Mouse (Mus musculus) activated CD4-positive, CD25-positive, alpha-beta regulatory T cell (primary cell): ENCODE results near the gene Sept7. TPM values are rescaled to one million over a fixed set of nuclear protein-coding genes. Genes with fewer than 3 reads are reported as not detected.

Source experiments
- polyA plus RNA-seq, 2 experiments: library from polyadenylated mRNA; unstranded; fragments of 100-300 nt; shearing (Covaris generic); gene quantifications; one replicate each; pipeline ENCODE4 v1.2.1; 2017

Gene Sept7
- 100 to 1,000 TPM; 304 to 398 TPM for polyA plus RNA-seq

DNA sequence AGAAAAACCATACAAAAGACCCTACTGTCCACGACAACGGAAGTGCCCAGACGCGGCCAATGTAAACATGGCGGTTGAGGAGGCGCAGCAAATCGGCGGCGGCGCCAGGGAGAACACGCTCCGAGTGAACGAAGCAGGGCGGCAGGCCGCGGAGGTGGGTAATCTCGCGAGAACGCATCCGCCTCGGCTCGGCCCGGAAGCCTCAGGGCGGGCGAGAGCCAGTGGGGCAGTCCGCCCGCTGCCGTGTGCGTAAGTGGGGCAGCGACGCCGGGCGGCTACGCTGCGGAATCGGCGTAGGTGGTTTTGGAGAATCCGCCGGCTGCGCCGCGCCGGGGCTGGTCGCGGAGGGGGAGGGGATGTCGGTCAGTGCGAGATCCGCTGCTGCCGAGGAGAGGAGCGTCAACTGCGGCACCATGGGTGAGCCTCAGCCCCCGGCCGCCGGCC, at the start of gene Sept7:
Gene Sept7 (plus strand): TSS at position 157 of the 444 bp plus-strand sequence.

Other genes starting within 250 kb of the Sept7 start
- not detected for gene Gm10181, start 163.0 kb upstream of the Sept7 start, polyA plus RNA-seq
- gene Herpud2, start 100.6 kb upstream of the Sept7 start, polyA plus RNA-seq = 10 to 100 TPM; 54.8 to 72.9 TPM
- gene Eepd1, start 229.1 kb downstream of the Sept7 start, polyA plus RNA-seq = 1 to 10 TPM; 1.4 to 1.6 TPM